Mouse (Mus musculus) embryonic fibroblast, embryonic 13.5 days (primary cell): ENCODE measurements around the gene Tsnaxip1.

Source experiments
- CTCF ChIP-seq: IDR thresholded peaks from 2 replicates; pipeline ENCODE4 v1.5.1; 2011; ENCODE audit warnings: mild to moderate bottlenecking, control low read depth, low read length, moderate library complexity, borderline replicate concordance; ENCODE audit not compliant: insufficient read depth
- POLR2A ChIP-seq: IDR thresholded peaks from 2 replicates; pipeline ENCODE4 v1.6.1; 2011; ENCODE audit warnings: low read depth, mild to moderate bottlenecking, control low read depth, low read length, moderate library complexity

DNA sequence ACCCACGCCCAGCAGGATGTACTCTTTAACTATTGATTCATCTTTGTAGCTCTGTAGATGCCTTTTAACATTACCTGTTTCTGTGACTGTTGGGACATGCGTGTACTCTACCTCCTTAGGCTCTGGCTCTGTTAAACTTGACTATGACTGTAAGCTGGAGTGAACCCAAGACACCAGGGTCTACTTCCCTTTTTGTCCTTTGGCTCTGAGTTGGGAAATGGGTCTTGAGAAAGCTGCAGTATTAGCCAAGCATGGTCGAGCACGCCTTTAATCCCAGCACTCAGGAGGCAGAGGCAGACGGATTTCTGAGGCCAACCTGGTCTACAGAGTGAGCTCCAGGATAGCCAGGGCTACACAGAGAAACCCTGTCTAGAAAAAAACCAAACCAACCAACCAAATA is 31.0 kb downstream of the Tsnaxip1 start:
- TF ChIP-seq CTCF (no peak), POLR2A (no peak)
